Mouse (Mus musculus) liver, postnatal 0 days (tissue): ENCODE measurements around the gene Vmn2r74.

Experiments
- CTCF ChIP-seq: sonication (generic); IDR thresholded peaks from 2 replicates; pipeline ENCODE4 v1.5.1; 2016; ENCODE audit warnings: antibody characterized with exemption, low read depth
- EP300 ChIP-seq: IDR thresholded peaks from 2 replicates; pipeline ENCODE4 v1.6.1; 2016; ENCODE audit warnings: antibody characterized with exemption, low read depth, mild to moderate bottlenecking

- no peak for TF ChIP-seq CTCF
- TF ChIP-seq EP300: no peak
Observed at GRCm38 (mm10) chr7:86007533-86007932, 46.1 kb upstream of the Vmn2r74 start.
